Mouse (Mus musculus): Measurements from ENCODE around the gene Szrd1. TPM values are rescaled to one million over a fixed set of nuclear protein-coding genes. Genes with fewer than 3 reads are reported as not detected.
"Not testable (repeated sequence)": the region's sequence is repeated elsewhere in the genome, so short reads cannot be mapped to it uniquely, and the experiment has no call there.

Gene Szrd1
- polyA plus RNA-seq, 1 experiment, result 141 TPM

GRCm38 (mm10) chr4:141147112-141148008 is 7.8 kb upstream of the Szrd1 start, which contains the start of gene Fbxo42:
Gene Fbxo42, plus strand, starts transcription at chr4:141147913.
- TF ChIP-seq FOSL1 (IDR thresholded peaks at IDR 0.05; ENCODE audit: insufficient read depth, low read length, poor library complexity, severe bottlenecking) (no peak), CEBPB (IDR thresholded peaks at IDR 0.05; ENCODE audit: low read depth) (peak; percentile 56), MYOG (IDR thresholded peaks at IDR 0.05; ENCODE audit: control insufficient read depth, extremely low read depth, insufficient read length) (no peak), MAX (IDR thresholded peaks at IDR 0.05) (peak; percentile 73), MYOD1 (IDR thresholded peaks at IDR 0.05; ENCODE audit: control insufficient read depth, insufficient read length, low read depth) (no peak), CTCF (IDR thresholded peaks at IDR 0.05; ENCODE audit: control insufficient read depth, insufficient read depth, insufficient read length) (peak; percentile 92), USF1 (IDR thresholded peaks at IDR 0.05; ENCODE audit: low read depth) (no peak)
- no peaks in the 10 kb centered on the region for H3K36me3 ChIP-seq (ENCODE audit: control insufficient read depth, insufficient read depth)
- no peaks in the 10 kb centered on the region for H3K27me3 ChIP-seq (ENCODE audit: control insufficient read depth, insufficient read depth, insufficient read length)
- peaks cover 46% of the 10 kb centered on the region for H3K79me2 ChIP-seq (ENCODE audit: control insufficient read depth, insufficient read depth)
- H3K79me3 ChIP-seq (ENCODE audit: low read depth), result peaks cover 42% of the 10 kb centered on the region
- H3K4me3 ChIP-seq (ENCODE audit: insufficient read depth, poor library complexity, severe bottlenecking), result peak within 1 kb of the TSS; percentile 84
- H3ac ChIP-seq (ENCODE audit: control insufficient read depth, insufficient read length, low read depth), result peak within 1 kb of the TSS; percentile 98

GRCm38 (mm10) chr4:141146491-141147033 is 7.0 kb upstream of the Szrd1 start:
- H3K27me3 ChIP-seq (ENCODE audit: control insufficient read depth, insufficient read depth, insufficient read length), result no peaks in the 10 kb centered on the region
- peaks cover 38% of the 10 kb centered on the region for H3K79me2 ChIP-seq (ENCODE audit: control insufficient read depth, insufficient read depth)
- H3K4me3 ChIP-seq (ENCODE audit: insufficient read depth, poor library complexity, severe bottlenecking), result no peak overlapping the region
- no peaks in the 10 kb centered on the region for H3K36me3 ChIP-seq (ENCODE audit: control insufficient read depth, insufficient read depth)
- H3ac ChIP-seq (ENCODE audit: control insufficient read depth, insufficient read length, low read depth), result no peak overlapping the region
- peaks cover 34% of the 10 kb centered on the region for H3K79me3 ChIP-seq (ENCODE audit: low read depth)
- TF ChIP-seq CTCF (IDR thresholded peaks at IDR 0.05; ENCODE audit: control insufficient read depth, insufficient read depth, insufficient read length) (no peak), MYOD1 (IDR thresholded peaks at IDR 0.05; ENCODE audit: control insufficient read depth, insufficient read length, low read depth) (no peak), USF1 (IDR thresholded peaks at IDR 0.05; ENCODE audit: low read depth) (no peak), MYOG (IDR thresholded peaks at IDR 0.05; ENCODE audit: control insufficient read depth, extremely low read depth, insufficient read length) (no peak), MAX (IDR thresholded peaks at IDR 0.05) (no peak), CEBPB (IDR thresholded peaks at IDR 0.05; ENCODE audit: low read depth) (no peak), FOSL1 (IDR thresholded peaks at IDR 0.05; ENCODE audit: insufficient read depth, low read length, poor library complexity, severe bottlenecking) (no peak)

GRCm38 (mm10) chr4:141145124-141145523 is 5.5 kb upstream of the Szrd1 start:
- H3K79me3 ChIP-seq (ENCODE audit: low read depth), result peaks cover 20% of the 10 kb centered on the region
- H3ac ChIP-seq (ENCODE audit: control insufficient read depth, insufficient read length, low read depth); H3K27me3 ChIP-seq (ENCODE audit: control insufficient read depth, insufficient read depth, insufficient read length); H3K36me3 ChIP-seq (ENCODE audit: control insufficient read depth, insufficient read depth); H3K4me3 ChIP-seq (ENCODE audit: insufficient read depth, poor library complexity, severe bottlenecking): not testable (repeated sequence)
- peaks cover 23% of the 10 kb centered on the region for H3K79me2 ChIP-seq (ENCODE audit: control insufficient read depth, insufficient read depth)

GRCm38 (mm10) chr4:141142285-141142811 is 2.8 kb upstream of the Szrd1 start:
- Histone ChIP-seq H3K27me3 (ENCODE audit: control insufficient read depth, insufficient read depth, insufficient read length) (no peaks in the 10 kb centered on the region), H3K36me3 (ENCODE audit: control insufficient read depth, insufficient read depth) (no peaks in the 10 kb centered on the region), H3K79me2 (ENCODE audit: control insufficient read depth, insufficient read depth) (peaks cover 21% of the 10 kb centered on the region), H3K79me3 (ENCODE audit: low read depth) (peaks cover 17% of the 10 kb centered on the region), H3K4me3 (ENCODE audit: insufficient read depth, poor library complexity, severe bottlenecking) (no peak overlapping the region), H3ac (ENCODE audit: control insufficient read depth, insufficient read length, low read depth) (peak overlapping the region; percentile 72)
- TF ChIP-seq MAX (IDR thresholded peaks at IDR 0.05) (peak; percentile 13), MYOD1 (IDR thresholded peaks at IDR 0.05; ENCODE audit: control insufficient read depth, insufficient read length, low read depth) (no peak), CEBPB (IDR thresholded peaks at IDR 0.05; ENCODE audit: low read depth) (no peak), CTCF (IDR thresholded peaks at IDR 0.05; ENCODE audit: control insufficient read depth, insufficient read depth, insufficient read length) (peak; percentile 45), USF1 (IDR thresholded peaks at IDR 0.05; ENCODE audit: low read depth) (no peak), MYOG (IDR thresholded peaks at IDR 0.05; ENCODE audit: control insufficient read depth, extremely low read depth, insufficient read length) (no peak), FOSL1 (IDR thresholded peaks at IDR 0.05; ENCODE audit: insufficient read depth, low read length, poor library complexity, severe bottlenecking) (no peak)

- Histone ChIP-seq H3K27me3 (ENCODE audit: control insufficient read depth, insufficient read depth, insufficient read length) (no peaks in the 10 kb centered on the region), H3ac (ENCODE audit: control insufficient read depth, insufficient read length, low read depth) (no peak overlapping the region)
- TF ChIP-seq MYOD1 (IDR thresholded peaks at IDR 0.05; ENCODE audit: control insufficient read depth, insufficient read length, low read depth), result no peak
Observed at GRCm38 (mm10) chr4:141140967-141141366, 1.4 kb upstream of the Szrd1 start.

GRCm38 (mm10) chr4:141140354-141140753 is 779 bp upstream of the Szrd1 start:
- H3K4me3 ChIP-seq (ENCODE audit: insufficient read depth, poor library complexity, severe bottlenecking); H3K36me3 ChIP-seq (ENCODE audit: control insufficient read depth, insufficient read depth); H3K27me3 ChIP-seq (ENCODE audit: control insufficient read depth, insufficient read depth, insufficient read length); H3ac ChIP-seq (ENCODE audit: control insufficient read depth, insufficient read length, low read depth): not testable (repeated sequence)
- peaks cover 36% of the 10 kb centered on the region for H3K79me3 ChIP-seq (ENCODE audit: low read depth)
- H3K79me2 ChIP-seq (ENCODE audit: control insufficient read depth, insufficient read depth), result peaks cover 41% of the 10 kb centered on the region

More at GRCm38 (mm10) chr4:141140967-141141366, 1.4 kb upstream of the Szrd1 start:
- H3K36me3 ChIP-seq (ENCODE audit: control insufficient read depth, insufficient read depth), result peaks cover 8% of the 10 kb centered on the region
- peaks cover 35% of the 10 kb centered on the region for H3K79me2 ChIP-seq (ENCODE audit: control insufficient read depth, insufficient read depth)
- peaks cover 31% of the 10 kb centered on the region for H3K79me3 ChIP-seq (ENCODE audit: low read depth)
- H3K4me3 ChIP-seq (ENCODE audit: insufficient read depth, poor library complexity, severe bottlenecking), result no peak overlapping the region

Measured in C2C12 (cell line).